In the genomic region with DNA sequence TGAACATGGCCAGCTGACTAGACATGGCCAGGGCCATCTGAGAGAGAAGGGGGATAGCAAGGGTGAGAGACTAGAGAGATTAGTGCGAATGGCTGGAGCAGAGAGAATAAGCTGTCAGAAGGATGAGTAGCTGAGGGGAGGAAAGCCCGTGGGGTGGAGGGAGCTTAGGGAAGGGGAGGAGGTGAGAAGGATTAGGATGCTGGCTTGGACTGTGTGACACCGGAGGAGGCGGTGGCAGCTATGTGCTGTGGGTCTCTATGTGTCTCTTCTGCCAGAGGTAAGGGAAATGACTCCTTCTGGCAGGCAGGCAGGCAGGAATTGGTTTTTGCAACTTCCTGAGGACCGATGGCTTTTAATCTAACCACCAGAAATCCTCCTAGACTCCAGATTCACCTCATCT, we compare ENCODE assay signal across 16 mouse cellular contexts.
"Had no signal": no experiment of that assay in that cellular context is flagged by ENCODE, and none has a peak within 500 bp of the region (broad histone marks: within the 10 kb centered on the region; RNA-seq: fewer than 3 reads in every experiment).

No protein-coding gene starts in this region.

- H3K4me3 ChIP-seq: limb, embryonic 10.5 days; limb, embryonic 13.5 days; liver, embryonic 13.5 days had no signal

- H3K9ac ChIP-seq: limb, embryonic 13.5 days; liver, embryonic 13.5 days had no signal

- H3K9me3 ChIP-seq: limb, embryonic 10.5 days; limb, embryonic 13.5 days; liver, embryonic 13.5 days had no signal

- H3K36me3 ChIP-seq: limb, embryonic 10.5 days; limb, embryonic 13.5 days; liver, embryonic 13.5 days had no signal

- H3K4me1 ChIP-seq: liver, embryonic 13.5 days had no signal

- H3K27ac ChIP-seq: limb, embryonic 10.5 days; limb, embryonic 13.5 days; liver, embryonic 13.5 days had no signal

- H3K4me2 ChIP-seq: limb, embryonic 13.5 days; liver, embryonic 13.5 days; midbrain, embryonic 11.5 days had no signal

- DNase-seq: kidney, adult 18-20 months; kidney, adult 9 months; kidney, postnatal 14 days; kidney, postnatal 4 days; layer of hippocampus, adult 9-11 months; liver; liver, embryonic 13.5 days; lung, adult 2 months; lung, postnatal 14 days; lung, postnatal 4 days; midbrain, embryonic 14.5 days; thymus, adult 18-20 months; thymus, postnatal 36 days had no signal
